Mouse (Mus musculus) myocyte (in vitro differentiated cells): ENCODE results near the gene Cenpk.

Experiments used
- E2F4 ChIP-seq: IDR thresholded peaks from one replicate; pipeline ENCODE4 v1.6.1; 2011; ENCODE audit warnings: mild to moderate bottlenecking, control low read depth, moderate library complexity; ENCODE audit not compliant: insufficient read depth
- MAX ChIP-seq: IDR thresholded peaks from one replicate; pipeline ENCODE4 v1.6.1; 2011; ENCODE audit warnings: low read depth, mild to moderate bottlenecking, control low read depth
- MYOD1 ChIP-seq, 3 experiments: IDR thresholded peaks; one replicate each; pipeline ENCODE4 v1.6.1; 2011; ENCODE audit warnings: control low read depth in 2 of 3, low read depth in 2 of 3, mild to moderate bottlenecking in 2 of 3, moderate library complexity in 1 of 3; ENCODE audit not compliant: insufficient read length in 2 of 3, control insufficient read depth in 1 of 3
- MYOG ChIP-seq, 3 experiments: IDR thresholded peaks; one replicate each; pipeline ENCODE4 v1.6.1; 2011; ENCODE audit warnings: control low read depth in 2 of 3, low read depth in 2 of 3, mild to moderate bottlenecking in 2 of 3; ENCODE audit not compliant: insufficient read length in 2 of 3, control insufficient read depth in 1 of 3, insufficient read depth in 1 of 3
- POLR2A ChIP-seq: IDR thresholded peaks from one replicate; pipeline ENCODE4 v1.6.1; 2011; ENCODE audit warnings: low read depth, mild to moderate bottlenecking, control low read depth, moderate library complexity; ENCODE audit not compliant: insufficient read length
- POLR2AphosphoS2 ChIP-seq: IDR thresholded peaks from one replicate; pipeline ENCODE4 v1.6.1; 2011; ENCODE audit warnings: low read depth, control low read depth; ENCODE audit not compliant: insufficient read length
- SRF ChIP-seq: IDR thresholded peaks from one replicate; pipeline ENCODE4 v1.6.1; 2011; ENCODE audit warnings: low read depth; ENCODE audit not compliant: control insufficient read depth, insufficient read length
- TCF12 ChIP-seq: IDR thresholded peaks from one replicate; pipeline ENCODE4 v1.6.1; 2011; ENCODE audit warnings: mild to moderate bottlenecking, control low read depth; ENCODE audit not compliant: poor library complexity, insufficient read depth, severe bottlenecking
- TCF3 ChIP-seq: IDR thresholded peaks from one replicate; pipeline ENCODE4 v1.6.1; 2011; ENCODE audit warnings: low read depth, control low read depth; ENCODE audit not compliant: insufficient read length
- USF1 ChIP-seq: IDR thresholded peaks from one replicate; pipeline ENCODE4 v1.6.1; 2011; ENCODE audit warnings: low read depth, mild to moderate bottlenecking, control low read depth, moderate library complexity

GRCm38 (mm10) chr13:104187357-104187756 is 41.1 kb upstream of the Cenpk start:
- no peak for TF ChIP-seq USF1
- TF ChIP-seq POLR2A, result no peak
- TF ChIP-seq POLR2AphosphoS2, result no peak
- no peak for TF ChIP-seq SRF
- no peak for TF ChIP-seq MYOD1 (IDR thresholded peaks at IDR 0.05; ENCODE audit: control insufficient read depth in 1 of 3, insufficient read length in 2 of 3, low read depth in 2 of 3)
- TF ChIP-seq MYOG (IDR thresholded peaks at IDR 0.05; ENCODE audit: control insufficient read depth in 1 of 3, insufficient read depth in 1 of 3, insufficient read length in 2 of 3, low read depth in 2 of 3), result no peak
- no peak for TF ChIP-seq TCF12
- TF ChIP-seq MAX, result no peak
- TF ChIP-seq E2F4, result no peak
- no peak for TF ChIP-seq TCF3
